Mouse (Mus musculus) kidney, postnatal 25 days (tissue): ENCODE measurements around the gene Dyrk1b.
"Not testable (repeated sequence)": the region's sequence is repeated elsewhere in the genome, so short reads cannot be mapped to it uniquely, and the experiment has no call there.

Experiments
- DNase-seq, 2 experiments: peaks; one replicate each; pipeline ENCODE4 v3.0.0; 2021; ENCODE audit warnings: mixed read lengths in 2 of 2

Dyrk1b gene

GRCm38 (mm10) chr7:28179228-28179627, at the start of gene Dyrk1b:
Gene Dyrk1b (plus strand): TSS chr7:28179469.
- peak; percentile 99 for DNase-seq

GRCm38 (mm10) chr7:28137613-28138012, 41.7 kb upstream of the Dyrk1b start:
- DNase-seq, result peak in 1 of 2 experiments; percentile 57

DNA sequence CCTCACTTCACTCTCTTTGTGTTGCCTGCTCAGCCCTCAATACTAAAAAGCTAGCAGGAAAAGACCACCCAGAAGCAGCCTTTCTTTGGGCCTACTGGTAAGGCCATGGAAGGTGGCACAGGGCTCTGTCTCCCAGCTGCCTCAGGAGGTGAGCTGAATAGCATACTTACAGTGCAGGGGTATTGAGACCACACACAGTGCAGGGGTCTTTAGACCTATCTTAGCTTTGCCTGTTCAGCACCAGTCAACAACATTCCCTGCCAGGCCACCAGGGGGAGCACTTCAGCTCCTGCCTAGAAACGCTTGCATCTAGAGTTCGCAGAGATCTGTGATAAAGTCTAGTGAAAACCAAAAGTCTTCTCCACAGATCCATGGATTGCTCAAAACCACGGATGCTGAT, 31.0 kb upstream of the Dyrk1b start:
- DNase-seq, result peak; percentile 64 to 75

GRCm38 (mm10) chr7:28149841-28150240, 29.4 kb upstream of the Dyrk1b start:
- no peak for DNase-seq

DNA sequence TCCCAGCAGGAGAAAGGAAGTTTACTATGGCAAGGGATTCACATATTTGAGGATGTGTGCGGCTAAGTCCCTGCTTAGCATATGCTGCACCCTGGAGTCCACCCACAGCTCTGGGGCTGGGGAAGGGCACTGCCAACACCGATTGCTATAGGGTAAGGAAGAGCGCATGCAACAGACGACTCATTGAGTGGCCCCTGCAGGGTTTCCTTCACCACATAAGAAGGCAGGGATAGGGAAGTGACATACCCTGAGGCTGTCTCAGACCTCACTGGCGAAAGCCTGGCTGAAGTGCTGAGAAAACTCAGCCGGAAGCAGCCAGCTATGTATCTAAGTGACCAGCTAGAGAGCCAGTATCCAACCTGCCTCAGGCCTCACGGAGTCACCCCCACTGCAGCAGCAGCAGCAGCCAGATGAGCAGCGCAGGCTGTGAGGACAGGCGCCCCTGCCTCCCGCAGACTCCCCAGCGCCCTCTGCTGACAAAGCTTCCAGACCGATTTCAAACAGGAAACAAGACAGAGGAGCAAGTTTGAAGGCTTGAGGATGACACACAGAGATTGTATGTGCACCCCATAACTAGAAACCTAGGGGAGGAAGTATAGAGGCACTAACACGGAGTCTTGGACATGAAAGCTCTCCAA, 27.6 kb upstream of the Dyrk1b start:
- DNase-seq, result peak in 1 of 2 experiments; percentile 56

GRCm38 (mm10) chr7:28153595-28153994, 25.7 kb upstream of the Dyrk1b start:
- not testable (repeated sequence) for DNase-seq

DNA sequence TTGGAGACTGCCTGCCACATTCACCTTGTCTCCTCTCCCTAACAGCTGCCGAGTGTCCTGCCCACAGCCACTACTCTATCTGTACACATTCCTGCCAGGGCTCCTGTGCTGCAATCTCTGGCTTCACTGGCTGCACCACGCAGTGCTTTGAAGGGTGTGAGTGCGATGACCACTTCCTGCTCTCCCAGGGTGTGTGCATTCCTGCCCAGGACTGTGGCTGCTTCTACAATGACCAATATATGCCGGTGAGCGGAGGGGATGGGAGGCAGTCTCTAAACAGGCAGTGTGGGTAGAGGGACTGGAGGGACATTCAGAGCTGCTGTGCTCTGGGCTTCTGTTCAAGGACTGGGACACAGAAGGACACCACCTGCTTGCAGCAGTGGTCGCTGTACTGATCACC, 20.0 kb upstream of the Dyrk1b start:
- no peak for DNase-seq

- no peak for DNase-seq
Observed at GRCm38 (mm10) chr7:28159893-28160292, 19.4 kb upstream of the Dyrk1b start.

- no peak for DNase-seq
Observed at GRCm38 (mm10) chr7:28161163-28161749, 18.0 kb upstream of the Dyrk1b start.

DNA sequence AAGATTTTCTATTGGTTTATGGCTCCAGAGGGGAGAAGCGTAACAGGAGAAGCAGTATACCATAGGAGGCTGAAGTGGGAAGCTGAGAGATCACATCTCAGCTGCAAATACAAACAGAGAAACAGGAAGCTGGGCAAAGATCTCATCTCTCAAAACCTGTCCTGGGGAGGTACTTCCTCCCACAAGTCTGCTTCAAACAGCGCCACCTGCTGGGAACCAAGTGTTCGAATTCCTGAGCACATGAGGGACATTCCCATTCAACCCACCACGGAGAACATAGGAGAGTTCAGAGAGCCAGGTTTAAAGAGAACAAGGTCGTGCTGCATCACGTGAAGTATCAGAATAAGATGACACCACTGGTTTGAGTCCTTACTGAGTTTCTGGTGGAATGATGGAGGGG, 13.9 kb upstream of the Dyrk1b start:
- no peak for DNase-seq

GRCm38 (mm10) chr7:28168320-28169115, 10.8 kb upstream of the Dyrk1b start:
- DNase-seq, result peak; percentile 80 to 81

DNA sequence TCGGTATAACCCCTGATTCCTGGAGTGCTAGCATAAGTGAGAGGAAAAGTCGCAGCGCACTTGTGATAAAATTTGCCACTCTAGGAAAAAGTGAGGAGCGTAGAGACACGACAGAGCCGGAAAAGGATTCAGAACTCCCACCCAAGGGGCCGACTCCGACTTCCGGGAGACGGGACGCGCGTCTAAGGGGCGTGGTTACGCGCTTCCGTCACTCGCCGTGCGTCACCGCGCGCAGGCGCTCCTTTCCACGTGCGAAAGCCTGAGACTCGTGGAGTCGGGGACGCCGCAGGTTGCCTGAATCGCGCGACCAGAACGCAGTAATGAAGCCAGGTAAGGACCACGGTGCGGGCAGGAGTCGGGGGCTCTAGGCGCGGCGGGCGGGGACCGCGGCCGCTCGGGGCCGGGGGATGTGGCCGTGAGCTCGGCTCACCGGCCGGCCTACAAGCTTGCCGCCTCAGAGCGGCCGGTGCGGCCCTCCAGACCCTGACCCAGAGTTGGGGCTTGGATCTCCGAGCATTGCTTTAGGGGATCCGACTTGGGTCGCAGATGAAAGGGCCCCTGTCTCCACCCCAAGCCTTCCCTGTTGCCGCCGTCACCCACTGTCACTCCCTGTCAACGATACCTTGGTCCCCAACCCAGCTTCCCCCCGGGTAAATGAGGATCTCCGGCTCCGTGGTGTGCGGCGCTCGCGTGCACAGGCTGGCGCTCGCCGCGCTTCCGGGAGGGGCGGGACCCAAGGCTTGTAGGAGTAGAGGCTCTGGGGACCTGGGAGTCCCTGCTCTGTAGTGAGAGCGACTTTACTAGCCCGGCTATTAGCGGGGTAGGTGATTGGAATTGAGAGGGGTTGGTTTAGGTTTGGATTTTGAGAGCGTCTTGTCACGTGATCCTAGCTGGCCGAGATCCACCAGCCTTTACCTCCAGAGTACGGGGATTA, 9.5 kb upstream of the Dyrk1b start, which contains the start of gene Fbl:
Fbl (plus strand) TSS at position 222 of the 934 bp plus-strand sequence.
- peak; percentile 90 to 95 for DNase-seq

- no peak for DNase-seq
Observed at GRCm38 (mm10) chr7:28175358-28175757, 3.9 kb upstream of the Dyrk1b start.

DNA sequence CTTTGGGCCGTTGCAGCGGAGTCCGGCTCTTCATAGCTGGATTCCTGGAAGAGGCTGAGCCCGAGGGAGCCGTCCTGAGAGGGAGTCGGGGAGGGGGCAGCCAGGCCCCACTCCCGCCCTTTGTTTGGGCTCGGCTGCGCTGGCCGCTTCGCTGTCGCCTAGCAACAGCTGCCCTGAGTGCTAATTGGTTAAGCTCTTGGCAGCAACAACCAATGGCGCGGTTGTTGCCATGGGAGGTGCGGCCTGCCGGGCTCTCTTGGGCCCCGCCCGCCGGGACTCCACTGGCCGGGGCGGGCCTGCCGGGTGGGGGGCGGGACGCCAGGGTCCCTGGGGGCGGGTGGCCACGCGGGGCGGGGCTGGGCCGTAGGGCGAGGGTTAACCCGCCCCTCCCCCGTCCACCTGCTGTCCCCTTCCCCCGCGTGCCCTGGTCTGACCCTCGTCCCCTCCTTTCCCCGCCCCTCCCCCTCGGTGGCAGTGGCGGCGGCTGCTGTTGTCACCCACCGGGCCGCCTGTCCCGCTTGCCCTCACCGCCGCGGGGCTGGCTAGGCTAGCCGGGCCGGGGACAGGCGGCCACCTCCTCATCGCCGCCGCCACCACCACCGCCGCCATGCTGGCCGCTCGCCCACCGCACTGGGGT, 590 bp downstream of the Dyrk1b start:
- peak; percentile 96 to 99 for DNase-seq

GRCm38 (mm10) chr7:28180890-28181289, 1.6 kb downstream of the Dyrk1b start:
- DNase-seq, result no peak

- no peak for DNase-seq
Observed at GRCm38 (mm10) chr7:28181376-28181775, 2.1 kb downstream of the Dyrk1b start.

DNA sequence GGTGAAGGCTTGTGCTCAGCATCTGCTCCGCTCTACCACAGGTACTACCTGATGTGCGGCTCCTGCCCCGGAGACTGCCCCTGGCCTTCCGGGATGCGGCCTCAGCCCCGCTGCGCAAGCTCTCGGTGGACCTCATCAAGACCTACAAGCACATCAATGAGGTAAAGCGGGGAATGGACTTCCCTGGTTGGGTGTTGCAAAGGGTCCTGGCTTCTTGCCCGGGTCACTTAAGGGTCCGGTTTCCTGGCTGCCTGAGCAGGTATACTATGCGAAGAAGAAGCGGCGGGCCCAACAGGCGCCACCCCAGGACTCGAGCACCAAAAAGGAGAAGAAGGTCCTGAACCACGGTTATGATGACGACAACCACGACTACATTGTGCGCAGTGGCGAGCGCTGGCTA, 3.1 kb downstream of the Dyrk1b start:
- DNase-seq, result no peak

DNA sequence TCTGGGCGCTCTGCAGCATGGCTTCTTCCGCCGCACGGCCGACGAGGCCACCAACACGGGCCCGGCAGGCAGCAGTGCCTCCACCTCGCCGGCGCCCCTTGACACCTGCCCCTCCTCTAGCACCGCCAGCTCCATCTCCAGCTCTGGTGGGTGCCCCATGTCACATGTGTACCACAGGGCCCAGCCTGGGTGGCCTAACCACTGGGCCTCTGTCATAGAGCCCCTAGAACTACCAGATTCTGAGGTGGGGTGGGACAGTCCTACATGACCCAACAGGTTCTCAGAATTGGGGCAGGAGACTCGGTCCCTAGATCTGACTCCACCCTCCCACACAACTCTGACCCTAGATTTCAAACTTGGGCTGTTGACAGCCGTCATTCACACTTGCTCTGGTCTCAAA, 6.6 kb downstream of the Dyrk1b start:
- no peak for DNase-seq

GRCm38 (mm10) chr7:28186631-28187030, 7.4 kb downstream of the Dyrk1b start:
- no peak for DNase-seq

- no peak for DNase-seq
Observed at GRCm38 (mm10) chr7:28191489-28191888, 12.2 kb downstream of the Dyrk1b start.

DNA sequence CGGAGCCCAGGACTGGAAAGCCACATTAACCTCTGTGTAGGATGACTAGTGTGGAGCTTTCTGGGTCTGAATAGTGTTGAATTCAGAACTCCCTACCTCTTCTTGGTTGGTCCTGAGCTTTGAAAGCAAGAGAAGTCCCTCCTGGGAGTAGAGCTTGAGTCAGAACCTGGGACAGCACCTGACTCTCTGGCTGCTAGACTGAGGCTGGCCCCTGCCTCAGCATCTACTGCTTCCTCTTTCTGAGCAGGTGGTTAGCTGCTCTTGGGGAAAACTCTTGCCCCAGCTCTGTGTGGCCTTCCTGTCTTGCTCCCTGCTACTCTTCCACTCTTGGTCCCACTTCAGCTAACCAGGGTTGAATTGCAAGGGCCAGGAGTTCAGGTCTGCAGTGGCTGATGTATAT, 12.6 kb downstream of the Dyrk1b start:
- no peak for DNase-seq

GRCm38 (mm10) chr7:28195414-28196098, 16.3 kb downstream of the Dyrk1b start:
- no peak for DNase-seq
